Mouse (Mus musculus) megakaryocyte, embryonic 14.5 days (primary cell): Measurements from ENCODE around the gene Prdm2.

Source experiments
- FLI1 ChIP-seq: IDR thresholded peaks from 2 replicates; pipeline ENCODE4 v1.6.1; 2012; ENCODE audit warnings: low read length, inconsistent platforms, mixed read lengths
- GATA1 ChIP-seq: IDR thresholded peaks from 3 replicates; pipeline ENCODE4 v1.6.1; 2012; ENCODE audit warnings: mixed read lengths, low read length, inconsistent platforms, borderline replicate concordance

DNA sequence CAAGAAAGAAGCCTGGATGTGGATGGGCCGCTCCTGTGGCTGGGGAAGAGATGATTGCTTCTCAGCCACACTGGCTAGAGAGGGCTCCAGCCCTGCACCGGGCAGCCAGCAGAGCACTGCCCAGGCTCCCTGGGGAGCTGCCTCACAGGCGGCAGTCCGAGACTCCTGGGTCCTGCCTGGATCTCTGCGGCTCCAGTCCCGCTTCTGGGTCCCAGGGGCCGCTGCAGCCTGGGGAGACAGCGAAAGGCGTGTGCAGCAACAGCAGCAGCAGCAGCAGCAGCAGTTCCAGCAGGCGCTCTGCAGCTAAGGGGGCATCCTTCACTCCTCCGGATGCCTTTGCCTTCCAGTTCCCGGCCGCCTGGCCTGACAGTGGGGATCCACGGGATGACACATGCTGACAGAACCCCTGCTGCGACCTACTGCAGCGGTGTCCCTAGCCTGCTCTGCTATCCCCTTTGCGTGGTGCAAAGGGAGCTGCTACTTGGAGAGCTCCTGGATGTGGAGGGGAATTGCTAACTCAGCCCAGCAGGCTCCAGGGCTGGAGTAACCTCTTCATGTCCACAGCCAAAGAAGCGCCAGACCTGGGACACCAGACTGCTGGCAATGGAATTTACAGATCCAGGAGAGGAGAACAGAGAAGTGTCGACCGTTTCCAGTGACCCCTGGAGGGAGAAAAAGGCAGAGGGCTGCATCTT lies 138.6 kb downstream of the Prdm2 start:
- no peak for TF ChIP-seq GATA1
- no peak for TF ChIP-seq FLI1
